Mouse (Mus musculus) liver, embryonic 13.5 days (tissue): Measurements from ENCODE around the gene Sec63. TPM values are rescaled to one million over a fixed set of nuclear protein-coding genes. Genes with fewer than 3 reads are reported as not detected.

Source experiments
- ATAC-seq: fragments of 200-750 bp; cut with Nextera tagmentation; 2 replicates; pipeline ENCODE4 v1.8.0; 2017; ENCODE audit warnings: low read depth, mild to moderate bottlenecking, moderate number of reproducible peaks, moderate library complexity
- DNase-seq: peaks from one replicate; pipeline ENCODE4 v3.0.0; 2022
- H3K27ac ChIP-seq: fragments of 300-500 bp; sonication (generic); 2 replicates; pipeline ENCODE4 v1.5.1; 2015; ENCODE audit warnings: moderate library complexity, mild to moderate bottlenecking, inconsistent platforms
- H3K27me3 ChIP-seq: fragments of 300-500 bp; sonication (generic); 2 replicates; pipeline ENCODE4 v1.6.1; 2015; ENCODE audit warnings: mild to moderate bottlenecking, inconsistent platforms
- H3K36me3 ChIP-seq: fragments of 300-500 bp; sonication (generic); 2 replicates; pipeline ENCODE4 v1.6.1; 2015; ENCODE audit warnings: mild to moderate bottlenecking, inconsistent platforms
- H3K4me1 ChIP-seq: fragments of 300-500 bp; sonication (generic); replicated peaks from 2 replicates; pipeline ENCODE4 v1.6.1; 2015; ENCODE audit warnings: inconsistent platforms
- H3K4me2 ChIP-seq: fragments of 300-500 bp; sonication (generic); 2 replicates; pipeline ENCODE4 v1.6.1; 2015; ENCODE audit warnings: inconsistent platforms, mild to moderate bottlenecking, moderate library complexity
- H3K4me3 ChIP-seq: fragments of 300-500 bp; sonication (generic); replicated peaks from 2 replicates; pipeline ENCODE4 v1.5.1; 2015; ENCODE audit warnings: mild to moderate bottlenecking, inconsistent platforms
- H3K9ac ChIP-seq: fragments of 300-500 bp; sonication (generic); 2 replicates; pipeline ENCODE4 v1.6.1; 2015; ENCODE audit warnings: mild to moderate bottlenecking, inconsistent platforms
- H3K9me3 ChIP-seq: fragments of 300-500 bp; sonication (generic); replicated peaks from 2 replicates; pipeline ENCODE4 v1.6.1; 2016; ENCODE audit warnings: inconsistent platforms
- WGBS: fragments of 180-500 bp; shearing (Covaris S2); methylation state at CpG from one replicate; pipeline ENCODE4 v1.1.7; 2015; ENCODE audit not compliant: insufficient replicate concordance; 5-methylcytosine and 5-hydroxymethylcytosine counted together
- polyA plus RNA-seq: library from polyadenylated mRNA; unstranded; fragments of >200 nt; fragmentation: Nextera tagmentation; extraction: Ambion mirVana; gene quantifications from 2 replicates; pipeline ENCODE4 v1.2.1, GENCODE M21; 2015

The Sec63 gene
- polyA plus RNA-seq: 9.8 and 10.5 TPM in 2 replicates

- under 1% methylated on average over 75 of the region's 81 CpGs for WGBS
Measured at GRCm38 (mm10) chr10:42760999-42761900, at the start of gene Sec63. Gene Sec63, plus strand, starts transcription at chr10:42761496.

DNA sequence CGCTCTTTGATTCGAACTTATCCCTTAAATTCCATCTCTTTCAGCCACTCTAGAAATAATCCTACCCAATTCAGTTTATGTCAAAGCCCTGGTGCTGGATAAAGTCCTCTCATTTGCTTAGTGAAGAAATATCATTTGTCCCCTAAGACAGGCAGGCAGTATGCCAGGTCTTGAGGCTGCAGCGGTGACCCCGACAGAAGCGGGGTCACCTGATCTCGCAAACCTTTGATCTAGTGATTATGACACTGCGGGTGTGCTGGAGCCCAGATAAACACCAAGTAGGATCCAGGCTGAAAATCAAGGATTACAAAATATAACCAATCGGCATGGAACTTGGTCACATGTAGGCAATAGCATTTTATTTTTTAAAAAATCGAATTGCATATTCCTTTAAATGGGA, 46.6 kb upstream of the Sec63 start:
- WGBS: 19% methylated on average over 9 of the region's 9 CpGs
- ATAC-seq (no peak), DNase-seq (no peak)
- Histone ChIP-seq H3K4me2 (no peak overlapping the region; the same call in 1 of the 2 replicates), H3K27me3 (peaks cover 34% of the 10 kb centered on the region), H3K9ac (no peak overlapping the region), H3K36me3 (no peaks in the 10 kb centered on the region), H3K9me3 (no peaks in the 10 kb centered on the region), H3K4me3 (no peak overlapping the region), H3K4me1 (no peaks in the 10 kb centered on the region), H3K27ac (no peak overlapping the region)

More at GRCm38 (mm10) chr10:42760999-42761900, at the start of gene Sec63:
- peak within 1 kb of the TSS; percentile 96 for H3K9ac ChIP-seq
- ATAC-seq: peak; percentile 93
- no peaks in the 10 kb centered on the region for H3K36me3 ChIP-seq
- no peaks in the 10 kb centered on the region for H3K27me3 ChIP-seq
- no peaks in the 10 kb centered on the region for H3K9me3 ChIP-seq
- H3K27ac ChIP-seq: peak within 1 kb of the TSS; percentile 83
- DNase-seq: peak; percentile 93
- H3K4me2 ChIP-seq: peak within 1 kb of the TSS; percentile 85
- H3K4me3 ChIP-seq: peak within 1 kb of the TSS; percentile 95
- peaks cover 41% of the 10 kb centered on the region for H3K4me1 ChIP-seq

DNA sequence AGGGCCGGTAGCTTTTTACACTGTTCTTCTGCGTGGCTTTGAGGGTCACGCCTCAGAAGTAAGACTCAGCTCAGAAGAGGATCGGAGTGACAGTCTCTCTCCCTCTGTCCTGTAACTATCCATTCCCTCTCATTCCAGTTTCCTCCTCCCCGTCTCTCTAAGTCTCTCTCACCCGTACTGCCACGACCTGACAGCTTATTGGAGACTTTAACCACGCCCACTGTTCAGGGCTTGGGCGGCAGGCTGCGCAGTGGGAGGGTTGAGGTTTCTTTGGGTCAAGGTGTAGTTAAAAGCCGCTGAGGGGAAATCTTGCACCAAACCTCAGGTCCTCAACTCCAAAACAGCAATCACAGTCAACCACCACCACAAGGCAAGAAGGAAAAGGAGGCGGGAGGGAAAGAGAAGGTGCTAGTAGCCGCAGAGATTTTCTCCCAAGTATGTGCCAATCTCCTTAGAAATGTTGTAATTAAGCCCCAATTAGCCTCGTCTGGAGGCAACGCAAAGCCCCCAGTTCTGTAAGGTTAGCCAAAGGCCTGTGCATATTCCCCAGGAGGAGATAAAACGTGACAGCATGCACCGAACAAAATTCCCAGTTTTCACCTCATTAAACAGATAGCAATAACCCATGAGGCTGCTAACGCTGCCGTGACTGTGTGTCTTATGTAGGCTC, 45.8 kb upstream of the Sec63 start:
- Histone ChIP-seq H3K4me3 (0 out of 2 replicates have a peak overlapping the region, but pooled peaks have one; percentile 3), H3K27ac (no peak overlapping the region), H3K9ac (no peak overlapping the region), H3K36me3 (no peaks in the 10 kb centered on the region), H3K27me3 (peaks cover 34% of the 10 kb centered on the region), H3K9me3 (no peaks in the 10 kb centered on the region), H3K4me2 (peak overlapping the region; percentile 37), H3K4me1 (no peaks in the 10 kb centered on the region)
- no peak for DNase-seq
- 21% methylated on average over 19 of the region's 19 CpGs for WGBS
- no peak for ATAC-seq

DNA sequence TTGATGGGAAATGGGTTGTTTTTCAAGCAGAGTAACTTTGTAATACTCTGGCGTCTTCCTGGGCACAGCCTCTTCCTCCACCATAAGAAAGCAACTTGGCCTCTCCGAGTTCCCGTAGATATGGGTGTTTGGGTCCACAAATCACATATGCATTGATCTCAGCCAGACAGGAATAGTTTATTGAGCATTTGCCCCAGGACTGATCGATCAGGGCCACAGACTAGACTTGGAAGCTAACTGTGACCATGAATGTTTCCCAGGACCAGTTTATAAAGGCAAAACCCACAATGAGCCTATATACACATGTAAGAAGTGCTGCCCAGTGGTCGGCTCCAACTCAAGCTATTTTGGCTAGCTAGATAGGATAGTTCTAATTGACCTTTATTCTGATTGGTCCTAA, 39.2 kb upstream of the Sec63 start:
- H3K4me2 ChIP-seq: no peak overlapping the region
- H3K27ac ChIP-seq: no peak overlapping the region
- no peaks in the 10 kb centered on the region for H3K36me3 ChIP-seq
- 65% methylated on average over 5 of the region's 5 CpGs for WGBS
- H3K9ac ChIP-seq: no peak overlapping the region
- no peaks in the 10 kb centered on the region for H3K9me3 ChIP-seq
- H3K4me1 ChIP-seq: no peaks in the 10 kb centered on the region
- no peak for DNase-seq
- ATAC-seq: no peak
- H3K27me3 ChIP-seq: no peaks in the 10 kb centered on the region
- H3K4me3 ChIP-seq: no peak overlapping the region

- no peak overlapping the region for H3K27ac ChIP-seq
- H3K27me3 ChIP-seq: no peaks in the 10 kb centered on the region
- no peaks in the 10 kb centered on the region for H3K9me3 ChIP-seq
- 72% methylated on average over 13 of the region's 13 CpGs for WGBS
- H3K36me3 ChIP-seq: no peaks in the 10 kb centered on the region
- no peak for ATAC-seq
- H3K4me1 ChIP-seq: no peaks in the 10 kb centered on the region
- H3K9ac ChIP-seq: no peak overlapping the region
- H3K4me2 ChIP-seq: no peak overlapping the region
- H3K4me3 ChIP-seq: no peak overlapping the region
- no peak for DNase-seq
Measured at GRCm38 (mm10) chr10:42723275-42724232, 37.7 kb upstream of the Sec63 start.

GRCm38 (mm10) chr10:42729607-42730006, 31.7 kb upstream of the Sec63 start:
- no peak overlapping the region for H3K4me2 ChIP-seq
- H3K36me3 ChIP-seq: no peaks in the 10 kb centered on the region
- H3K9me3 ChIP-seq: no peaks in the 10 kb centered on the region
- 50% methylated on average over 2 of the region's 2 CpGs for WGBS
- no peak overlapping the region for H3K4me3 ChIP-seq
- DNase-seq (no peak), ATAC-seq (no peak)
- H3K4me1 ChIP-seq: no peaks in the 10 kb centered on the region
- H3K27me3 ChIP-seq: no peaks in the 10 kb centered on the region
- no peak overlapping the region for H3K27ac ChIP-seq
- no peak overlapping the region for H3K9ac ChIP-seq

DNA sequence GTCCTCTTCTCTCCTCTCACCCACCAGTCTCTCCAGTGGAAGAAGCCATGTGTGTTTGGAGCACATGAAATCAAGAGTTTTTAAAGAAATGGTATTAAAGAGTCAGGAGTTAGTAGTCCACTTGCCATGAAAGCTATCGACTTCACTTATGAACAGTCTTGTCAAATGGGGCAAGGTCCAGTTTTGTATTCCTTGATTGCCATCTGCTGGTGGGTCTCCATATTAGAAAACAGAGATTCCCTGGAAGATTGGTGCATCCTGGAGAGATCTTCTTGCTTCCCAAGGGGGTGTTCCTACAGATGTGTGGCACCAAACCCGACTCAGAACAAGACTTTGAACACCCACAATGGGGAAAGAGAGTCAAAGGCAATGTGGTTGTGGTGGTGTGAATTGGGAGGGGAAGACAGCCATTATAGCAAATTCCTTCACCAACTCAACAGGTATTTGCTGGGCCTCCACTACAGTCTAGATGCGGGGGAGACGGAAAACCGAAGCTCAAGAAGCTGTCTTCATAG, 26.7 kb upstream of the Sec63 start:
- H3K4me1 ChIP-seq: no peaks in the 10 kb centered on the region
- WGBS: 48% methylated on average over 5 of the region's 5 CpGs
- no peaks in the 10 kb centered on the region for H3K27me3 ChIP-seq
- DNase-seq (no peak), ATAC-seq (no peak)
- no peak overlapping the region for H3K9ac ChIP-seq
- no peaks in the 10 kb centered on the region for H3K36me3 ChIP-seq
- H3K4me2 ChIP-seq: no peak overlapping the region
- no peak overlapping the region for H3K27ac ChIP-seq
- no peak overlapping the region for H3K4me3 ChIP-seq
- no peaks in the 10 kb centered on the region for H3K9me3 ChIP-seq

GRCm38 (mm10) chr10:42751813-42752212, 9.5 kb upstream of the Sec63 start:
- H3K4me2 ChIP-seq: no peak overlapping the region
- H3K36me3 ChIP-seq: no peaks in the 10 kb centered on the region
- H3K27ac ChIP-seq: no peak overlapping the region
- ATAC-seq (no peak), DNase-seq (no peak)
- WGBS: 48% methylated on average over 10 of the region's 10 CpGs
- H3K9ac ChIP-seq: no peak overlapping the region
- no peak overlapping the region for H3K4me3 ChIP-seq
- no peaks in the 10 kb centered on the region for H3K4me1 ChIP-seq
- no peaks in the 10 kb centered on the region for H3K9me3 ChIP-seq
- H3K27me3 ChIP-seq: no peaks in the 10 kb centered on the region

DNA sequence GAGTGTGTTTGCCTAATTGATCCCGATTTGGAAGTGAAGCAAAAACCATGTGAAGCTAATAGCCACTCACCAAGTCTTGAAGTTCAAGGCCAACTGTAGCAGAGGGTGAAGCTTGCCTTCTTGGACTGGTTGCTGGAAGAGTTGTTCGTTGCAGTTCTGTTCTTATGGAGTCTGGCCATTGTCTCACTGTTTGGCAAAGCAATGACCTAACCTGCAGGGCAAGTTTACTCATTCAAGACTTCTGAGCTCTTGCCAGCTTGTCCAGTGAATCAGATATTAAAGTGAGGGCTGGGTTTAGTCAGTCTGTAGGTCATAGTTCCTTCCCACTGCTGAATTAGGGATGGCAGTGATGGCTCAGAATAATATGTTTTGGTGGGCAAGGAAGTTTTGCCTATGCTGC, 7.0 kb upstream of the Sec63 start:
- 45% methylated on average over 2 of the region's 2 CpGs for WGBS
- Histone ChIP-seq H3K9me3 (no peaks in the 10 kb centered on the region), H3K9ac (no peak overlapping the region), H3K36me3 (no peaks in the 10 kb centered on the region), H3K4me1 (no peaks in the 10 kb centered on the region), H3K4me2 (no peak overlapping the region), H3K27me3 (no peaks in the 10 kb centered on the region), H3K27ac (no peak overlapping the region), H3K4me3 (no peak overlapping the region)
- ATAC-seq: no peak
- DNase-seq: no peak

DNA sequence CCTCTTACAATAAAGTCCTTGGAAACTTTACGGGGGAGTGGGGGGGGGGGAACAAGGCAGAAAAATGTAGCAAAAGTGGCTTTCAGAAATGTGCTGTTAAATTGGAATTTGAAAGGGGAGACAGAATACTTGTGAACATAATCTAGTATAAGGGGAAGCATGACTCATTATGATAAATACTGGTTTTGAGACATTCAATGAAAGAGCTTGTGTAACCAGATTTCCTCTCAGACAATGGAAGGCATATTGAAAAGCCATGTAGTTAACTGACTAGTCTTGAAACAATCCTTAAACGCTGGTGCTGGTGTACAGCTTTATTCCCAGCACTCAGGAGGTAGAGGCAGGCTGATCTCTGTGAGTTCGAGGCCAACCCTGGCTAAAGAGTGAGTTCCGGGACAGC, 1.6 kb upstream of the Sec63 start:
- Histone ChIP-seq H3K4me1 (peaks cover 33% of the 10 kb centered on the region), H3K27me3 (no peaks in the 10 kb centered on the region), H3K9ac (no peak overlapping the region), H3K9me3 (no peaks in the 10 kb centered on the region), H3K36me3 (no peaks in the 10 kb centered on the region), H3K27ac (no peak overlapping the region), H3K4me3 (no peak overlapping the region), H3K4me2 (no peak overlapping the region)
- 76% methylated on average over 4 of the region's 4 CpGs for WGBS
- no peak for DNase-seq
- no peak for ATAC-seq

GRCm38 (mm10) chr10:42760329-42760728, 967 bp upstream of the Sec63 start:
- peaks cover 39% of the 10 kb centered on the region for H3K4me1 ChIP-seq
- ATAC-seq: no peak
- H3K9me3 ChIP-seq: no peaks in the 10 kb centered on the region
- H3K4me2 ChIP-seq: peak overlapping the region; percentile 85
- no peaks in the 10 kb centered on the region for H3K27me3 ChIP-seq
- DNase-seq: no peak
- H3K27ac ChIP-seq: no peak overlapping the region
- H3K4me3 ChIP-seq: no peak overlapping the region
- no peak overlapping the region for H3K9ac ChIP-seq
- no peaks in the 10 kb centered on the region for H3K36me3 ChIP-seq
- 46% methylated on average over 8 of the region's 8 CpGs for WGBS
